Mouse (Mus musculus): ENCODE measurements around the gene Gm609.
"Not testable (repeated sequence)": the region's sequence is repeated elsewhere in the genome, so short reads cannot be mapped to it uniquely, and the experiment has no call there.

Gm609 gene

GRCm38 (mm10) chr16:45492927-45493326, at the start of gene Gm609:
Gene Gm609, minus strand, starts transcription at chr16:45492969.
- DNase-seq (ENCODE audit: low read depth in 2 of 2, low spot score in 2 of 2) = no peak

- DNase-seq (ENCODE audit: low read depth in 2 of 2, low spot score in 2 of 2) = no peak
Measured at GRCm38 (mm10) chr16:45542108-45542507, 49.3 kb upstream of the Gm609 start.

GRCm38 (mm10) chr16:45538342-45538741, 45.6 kb upstream of the Gm609 start:
- not testable (repeated sequence) for DNase-seq (ENCODE audit: low read depth in 2 of 2, low spot score in 2 of 2)

GRCm38 (mm10) chr16:45535009-45535408, 42.2 kb upstream of the Gm609 start, which contains the start of gene Slc9c1:
Gene Slc9c1, plus strand, starts transcription at chr16:45535309.
- no peak for DNase-seq (ENCODE audit: low read depth in 2 of 2, low spot score in 2 of 2)

GRCm38 (mm10) chr16:45531950-45532349, 39.2 kb upstream of the Gm609 start, which contains the start of gene Gm17783:
Gene Gm17783, minus strand, starts transcription at chr16:45532050.
- no peak for DNase-seq (ENCODE audit: low read depth in 2 of 2, low spot score in 2 of 2)

- DNase-seq (ENCODE audit: low read depth in 2 of 2, low spot score in 2 of 2) = no peak
Measured at GRCm38 (mm10) chr16:45525551-45525950, 32.8 kb upstream of the Gm609 start.

- no peak for DNase-seq (ENCODE audit: low read depth in 2 of 2, low spot score in 2 of 2)
Measured at GRCm38 (mm10) chr16:45495326-45495725, 2.6 kb upstream of the Gm609 start.

GRCm38 (mm10) chr16:45476991-45477390, 15.8 kb downstream of the Gm609 start:
- DNase-seq (ENCODE audit: low read depth in 2 of 2, low spot score in 2 of 2) = no peak

- not testable (repeated sequence) for DNase-seq (ENCODE audit: low read depth in 2 of 2, low spot score in 2 of 2)
Measured at GRCm38 (mm10) chr16:45471836-45472235, 20.9 kb downstream of the Gm609 start.

GRCm38 (mm10) chr16:45454762-45455161, 38.0 kb downstream of the Gm609 start:
- no peak for DNase-seq (ENCODE audit: low read depth in 2 of 2, low spot score in 2 of 2)

- DNase-seq (ENCODE audit: low read depth in 2 of 2, low spot score in 2 of 2) = no peak
Measured at GRCm38 (mm10) chr16:45437230-45437739, 55.5 kb downstream of the Gm609 start.

GRCm38 (mm10) chr16:45435591-45435990, 57.2 kb downstream of the Gm609 start:
- DNase-seq (ENCODE audit: low read depth in 2 of 2, low spot score in 2 of 2) = no peak

- no peak for DNase-seq (ENCODE audit: low read depth in 2 of 2, low spot score in 2 of 2)
Measured at GRCm38 (mm10) chr16:45427651-45428050, 65.1 kb downstream of the Gm609 start.

- DNase-seq (ENCODE audit: low read depth in 2 of 2, low spot score in 2 of 2) = no peak
Measured at GRCm38 (mm10) chr16:45413497-45413896, 79.3 kb downstream of the Gm609 start.

- DNase-seq (ENCODE audit: low read depth in 2 of 2, low spot score in 2 of 2) = not testable (repeated sequence)
Measured at GRCm38 (mm10) chr16:45409064-45409446, 83.7 kb downstream of the Gm609 start.

- DNase-seq (ENCODE audit: low read depth in 2 of 2, low spot score in 2 of 2) = peak; percentile 24 to 35
Measured at GRCm38 (mm10) chr16:45408425-45409063, 84.2 kb downstream of the Gm609 start, which contains the start of gene Cd200. Gene Cd200, minus strand, starts transcription at chr16:45409053.

- DNase-seq (ENCODE audit: low read depth in 2 of 2, low spot score in 2 of 2) = no peak
Measured at GRCm38 (mm10) chr16:45407645-45408400, 84.9 kb downstream of the Gm609 start.

- no peak for DNase-seq (ENCODE audit: low read depth in 2 of 2, low spot score in 2 of 2)
Measured at GRCm38 (mm10) chr16:45407091-45407490, 85.7 kb downstream of the Gm609 start.

- no peak for DNase-seq (ENCODE audit: low read depth in 2 of 2, low spot score in 2 of 2)
Measured at GRCm38 (mm10) chr16:45402951-45403350, 89.8 kb downstream of the Gm609 start.

GRCm38 (mm10) chr16:45402036-45402435, 90.7 kb downstream of the Gm609 start:
- no peak for DNase-seq (ENCODE audit: low read depth in 2 of 2, low spot score in 2 of 2)

GRCm38 (mm10) chr16:45399947-45400555, 92.7 kb downstream of the Gm609 start:
- DNase-seq (ENCODE audit: low read depth in 2 of 2, low spot score in 2 of 2) = no peak

GRCm38 (mm10) chr16:45399411-45399810, 93.4 kb downstream of the Gm609 start:
- DNase-seq (ENCODE audit: low read depth in 2 of 2, low spot score in 2 of 2) = no peak
